Mouse (Mus musculus) cerebellum, adult 9-11 months (tissue): Measurements from ENCODE around the gene Col1a1.

Experiments
- DNase-seq: peaks from one replicate; pipeline ENCODE4 v3.0.0; 2022

Gene Col1a1

DNA sequence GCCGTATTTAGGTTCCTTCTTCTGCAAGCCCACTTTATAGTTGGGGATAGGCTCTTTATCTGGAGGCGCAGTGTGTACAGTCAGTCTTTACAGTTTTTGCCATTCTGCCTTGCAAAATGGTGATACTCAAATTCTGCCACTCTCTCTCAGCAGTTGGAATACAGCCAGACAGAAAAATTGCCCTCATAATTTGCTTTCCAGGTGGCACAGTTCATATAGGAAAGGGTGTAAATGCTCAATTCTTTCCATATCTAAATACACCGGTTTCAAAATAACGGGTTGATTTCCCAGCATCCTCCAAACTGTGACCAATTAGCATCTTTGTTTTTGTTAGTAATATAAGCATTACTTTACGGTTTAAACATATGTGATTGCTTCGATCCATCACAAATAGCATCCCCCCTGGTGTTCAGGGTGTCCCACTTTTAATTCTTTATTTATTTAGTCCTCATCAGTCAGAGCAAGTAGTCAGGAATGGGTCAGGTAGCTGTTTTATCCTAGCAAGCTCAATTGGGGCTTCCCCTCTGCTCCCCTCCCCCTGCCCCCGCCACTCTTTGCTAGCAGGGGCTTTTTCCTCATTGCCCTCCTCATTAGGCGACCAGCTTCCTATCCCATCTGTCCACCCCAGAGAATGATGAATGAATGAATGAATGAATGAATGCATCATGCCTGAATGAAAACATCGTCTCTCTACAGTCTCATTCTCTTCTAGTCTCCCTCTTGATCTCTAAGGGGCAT, 42.3 kb downstream of the Col1a1 start:
- peak; percentile 68 for DNase-seq

DNA sequence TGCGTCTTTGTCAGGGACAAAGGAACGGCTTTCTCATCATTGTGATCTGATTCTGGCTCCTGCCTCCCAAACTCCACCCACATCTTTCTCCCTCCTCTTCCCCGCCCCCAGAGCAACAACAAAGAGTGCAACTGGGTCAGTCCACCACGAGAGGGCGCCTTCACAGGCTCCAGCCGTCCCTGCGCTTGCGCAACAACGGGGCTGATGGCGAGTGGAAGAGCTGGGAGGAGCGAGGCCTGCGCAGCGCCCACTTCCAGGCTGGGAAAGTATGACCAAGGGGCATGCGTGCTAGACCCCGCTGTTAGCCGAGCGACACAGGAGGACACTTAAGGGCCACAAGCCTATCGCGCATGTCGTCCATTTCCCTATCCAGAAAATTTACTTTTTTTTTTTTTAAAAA, 42.9 kb downstream of the Col1a1 start:
- DNase-seq: peak; percentile 98

DNA sequence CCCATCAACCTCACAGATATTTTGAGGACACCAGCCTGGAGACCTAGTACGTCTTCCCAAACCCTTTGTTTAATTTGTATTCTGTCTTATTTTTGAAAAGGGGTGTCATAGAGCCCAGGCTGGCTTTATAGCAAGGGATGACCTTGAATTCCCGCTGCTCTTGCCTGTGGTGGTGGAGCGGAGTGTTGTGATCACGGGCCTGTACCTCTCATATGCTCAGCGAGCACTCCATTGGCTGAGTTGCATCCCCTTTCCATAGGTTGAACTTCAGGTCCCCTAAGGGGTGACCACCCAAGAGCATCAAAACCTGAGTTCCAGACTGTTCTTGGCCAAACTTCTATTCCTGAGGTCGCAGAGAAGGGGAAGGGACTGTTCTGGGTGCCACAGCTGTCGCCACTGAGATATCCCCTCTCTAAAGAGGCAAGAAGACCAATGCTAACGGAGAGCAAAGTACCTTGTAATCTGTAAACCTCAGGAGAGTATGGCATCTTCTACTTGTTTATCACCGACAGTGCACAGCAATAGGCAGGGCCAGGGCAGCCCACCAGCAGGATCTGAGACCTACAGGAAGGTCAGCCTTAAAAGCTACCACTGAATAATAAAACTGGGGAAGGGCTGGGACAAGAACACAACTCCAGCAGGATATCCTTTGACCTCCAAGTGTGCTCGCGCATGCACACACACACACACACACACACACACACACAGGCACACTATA, 43.6 kb downstream of the Col1a1 start:
- peak; percentile 55 for DNase-seq

DNA sequence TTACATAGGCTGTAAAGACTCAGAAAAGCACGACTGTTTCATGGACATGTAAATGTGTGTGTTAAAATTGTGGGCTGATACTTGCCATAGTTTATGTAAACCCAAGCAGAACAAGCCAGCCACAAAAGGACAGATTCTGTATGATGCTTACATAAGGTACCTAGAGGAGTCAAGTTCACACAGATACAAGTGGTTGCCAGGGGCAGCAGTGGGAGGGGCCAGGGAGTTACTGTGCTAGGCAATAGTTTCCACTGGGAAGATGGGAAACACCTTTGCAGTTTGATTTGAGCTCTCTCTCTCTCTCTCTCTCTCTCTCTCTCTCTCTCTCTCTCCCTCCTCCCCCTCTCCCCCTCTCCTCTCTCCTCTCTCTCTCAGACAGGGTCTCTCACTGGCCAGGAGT, 49.1 kb downstream of the Col1a1 start:
- no peak for DNase-seq

DNA sequence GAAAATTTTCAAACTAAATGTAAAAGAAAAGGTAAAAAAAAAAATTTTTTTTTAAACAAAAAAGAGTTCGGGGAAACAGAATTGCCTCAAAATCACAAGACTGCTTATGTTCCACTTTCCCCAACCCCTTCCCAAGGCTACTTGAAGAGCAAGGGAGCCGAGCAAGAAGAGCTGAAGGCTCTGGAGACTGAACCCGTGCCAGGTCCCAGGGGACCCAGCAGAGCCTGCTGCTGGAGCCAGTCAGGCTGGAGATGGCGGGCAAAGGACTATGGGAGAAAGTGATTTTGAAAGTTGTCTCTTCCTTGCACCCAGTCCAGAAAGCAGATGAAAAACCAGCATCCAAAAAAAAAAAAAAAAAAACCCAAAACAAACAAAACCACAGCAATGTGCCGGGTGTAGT, 49.8 kb downstream of the Col1a1 start:
- DNase-seq: no peak

DNA sequence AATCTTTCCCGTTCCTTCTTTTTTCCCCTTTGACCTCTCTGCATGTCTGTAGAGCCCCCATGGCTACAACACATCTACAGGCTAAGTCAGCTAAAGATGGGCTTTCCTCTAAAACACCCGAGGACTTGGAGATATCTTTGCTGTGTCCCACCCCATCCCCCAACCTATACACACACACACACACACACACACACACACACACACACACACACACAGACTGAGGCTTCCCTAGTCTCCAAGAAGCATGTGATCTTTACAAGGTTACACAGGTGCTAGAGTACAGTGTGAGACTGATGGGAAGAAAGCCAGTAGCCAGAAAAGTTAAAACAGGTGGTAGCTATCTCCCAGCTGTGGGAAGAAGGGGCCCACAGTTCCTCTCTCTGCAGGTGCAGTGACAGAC, 50.4 kb downstream of the Col1a1 start:
- no peak for DNase-seq

DNA sequence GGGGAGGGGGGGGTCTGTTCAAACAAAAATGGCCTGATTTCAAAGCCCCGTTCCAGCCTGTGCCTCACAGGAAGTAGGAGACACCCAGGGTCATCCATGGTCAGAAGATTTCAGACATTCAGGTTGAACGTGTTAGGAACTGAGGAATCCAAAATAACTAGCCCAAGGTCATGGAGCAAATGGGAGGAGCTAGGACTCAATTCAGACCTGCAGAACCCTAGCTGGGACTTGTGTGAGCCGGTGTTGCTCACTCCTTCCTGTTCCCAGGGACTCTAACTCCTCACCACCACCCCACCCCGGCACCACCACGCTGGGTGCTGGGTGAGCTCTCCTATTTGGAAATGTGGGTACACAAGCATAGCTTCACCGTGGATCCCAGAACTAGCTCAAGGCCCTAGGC, 51.3 kb downstream of the Col1a1 start:
- peak; percentile 48 for DNase-seq

DNA sequence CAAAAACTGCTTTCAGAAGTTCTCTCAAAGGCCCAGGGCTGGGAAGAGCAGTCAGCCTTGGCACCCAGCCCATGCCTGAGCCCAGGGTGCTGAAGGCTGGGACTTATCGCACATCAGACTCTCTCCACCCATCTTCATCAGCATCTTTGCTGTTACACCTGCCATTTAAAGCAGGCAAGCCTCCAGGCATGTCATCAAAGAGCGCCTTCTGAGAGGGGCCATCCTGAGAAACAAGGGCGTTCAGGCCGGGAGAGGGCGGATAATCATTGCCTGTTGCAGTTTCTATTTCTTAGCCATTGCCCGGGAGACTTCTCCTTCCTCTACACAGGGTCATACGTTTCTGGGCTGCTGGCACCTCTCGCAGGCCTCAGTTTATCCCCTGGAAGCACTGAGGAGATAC, 51.8 kb downstream of the Col1a1 start:
- peak; percentile 58 for DNase-seq

DNA sequence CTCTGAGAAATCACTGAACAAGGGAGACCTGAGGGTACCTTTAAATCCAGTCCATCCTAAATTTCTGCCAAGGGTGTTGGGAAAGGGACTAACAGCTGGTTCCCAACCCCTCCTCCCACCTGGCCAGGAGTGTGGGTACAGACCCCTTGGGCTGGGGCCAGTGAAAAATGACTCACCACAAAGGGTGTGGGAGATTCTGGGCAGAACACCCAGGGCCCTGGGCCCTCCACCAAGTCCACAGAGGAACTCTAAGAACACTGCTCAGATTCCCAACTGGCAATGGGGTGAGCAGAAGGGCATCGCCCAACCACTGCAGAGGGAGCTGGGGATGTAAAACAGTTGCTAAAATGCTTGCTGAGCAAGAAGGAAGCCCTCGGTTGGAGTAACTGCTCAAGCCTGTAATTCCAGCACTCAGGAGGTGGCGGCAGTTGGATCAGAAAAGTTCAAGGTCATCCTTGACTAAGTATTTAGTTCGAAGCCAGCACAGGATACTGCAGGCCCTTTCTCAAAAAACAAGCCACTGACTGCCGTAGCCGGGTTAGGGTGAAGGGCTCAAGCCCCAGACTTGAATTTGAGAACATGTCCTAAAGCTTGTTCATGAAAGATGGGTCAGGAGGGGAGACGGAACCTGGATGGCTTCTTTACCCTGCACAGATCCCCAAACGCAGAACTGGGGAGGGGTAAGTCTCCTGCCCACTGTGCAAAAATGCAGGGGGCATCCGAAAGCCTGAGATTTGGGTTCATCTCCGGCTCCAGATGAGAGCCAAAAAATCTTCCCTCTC, 52.9 kb downstream of the Col1a1 start:
- DNase-seq: peak; percentile 69

DNA sequence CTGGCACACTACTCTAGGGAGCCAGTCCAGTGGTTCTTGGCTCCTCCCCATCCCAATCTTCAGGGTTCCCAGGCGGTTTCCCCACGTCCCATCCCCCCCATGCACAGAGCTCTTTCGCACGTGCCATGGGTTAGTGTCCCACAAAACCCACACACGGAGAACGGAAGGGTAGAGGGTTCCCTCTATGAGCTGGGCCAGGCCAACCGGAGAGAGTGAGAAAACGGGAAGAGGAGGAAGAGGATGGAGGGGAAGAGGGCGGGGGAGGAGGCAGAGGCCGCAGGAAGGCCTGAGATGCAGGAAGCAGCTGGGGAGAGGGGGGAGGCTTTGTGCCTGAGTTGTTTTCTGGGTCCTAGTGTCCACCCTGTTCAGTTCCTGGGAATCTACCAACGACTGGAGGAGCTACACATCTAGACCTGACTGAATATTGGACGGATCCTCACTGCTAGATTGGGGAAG, 53.6 kb downstream of the Col1a1 start:
- DNase-seq: peak; percentile 90

DNA sequence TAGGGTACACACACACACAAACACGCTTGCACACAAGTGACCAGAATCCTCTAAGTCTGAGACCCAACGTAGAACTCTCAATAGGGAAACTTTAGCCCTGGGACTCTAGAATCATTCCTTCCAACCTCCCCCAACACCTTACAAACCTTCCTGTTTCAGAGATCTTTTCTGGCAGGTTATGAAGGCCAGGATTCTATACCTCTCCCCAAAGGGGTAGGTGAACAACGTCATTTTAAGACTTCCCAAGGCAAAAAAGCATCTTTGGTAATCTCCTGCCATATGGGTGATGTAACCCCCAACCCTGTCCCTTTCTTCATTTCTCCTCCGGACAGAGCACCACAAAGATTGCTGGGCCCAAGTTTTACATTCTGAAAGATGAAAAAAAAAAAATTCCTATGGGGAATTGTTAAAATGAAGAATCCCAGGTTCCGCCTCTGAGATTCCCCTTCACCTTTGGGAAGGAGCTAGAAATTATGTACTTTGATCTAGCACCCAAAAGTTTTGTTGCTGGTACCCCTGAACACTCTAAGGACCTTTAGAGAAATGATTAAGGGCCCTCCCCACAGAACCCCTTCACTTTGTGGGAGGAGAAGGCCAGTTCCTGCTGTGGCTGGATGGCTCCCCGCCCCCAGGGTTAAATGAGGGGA, 54.2 kb downstream of the Col1a1 start:
- no peak for DNase-seq

DNA sequence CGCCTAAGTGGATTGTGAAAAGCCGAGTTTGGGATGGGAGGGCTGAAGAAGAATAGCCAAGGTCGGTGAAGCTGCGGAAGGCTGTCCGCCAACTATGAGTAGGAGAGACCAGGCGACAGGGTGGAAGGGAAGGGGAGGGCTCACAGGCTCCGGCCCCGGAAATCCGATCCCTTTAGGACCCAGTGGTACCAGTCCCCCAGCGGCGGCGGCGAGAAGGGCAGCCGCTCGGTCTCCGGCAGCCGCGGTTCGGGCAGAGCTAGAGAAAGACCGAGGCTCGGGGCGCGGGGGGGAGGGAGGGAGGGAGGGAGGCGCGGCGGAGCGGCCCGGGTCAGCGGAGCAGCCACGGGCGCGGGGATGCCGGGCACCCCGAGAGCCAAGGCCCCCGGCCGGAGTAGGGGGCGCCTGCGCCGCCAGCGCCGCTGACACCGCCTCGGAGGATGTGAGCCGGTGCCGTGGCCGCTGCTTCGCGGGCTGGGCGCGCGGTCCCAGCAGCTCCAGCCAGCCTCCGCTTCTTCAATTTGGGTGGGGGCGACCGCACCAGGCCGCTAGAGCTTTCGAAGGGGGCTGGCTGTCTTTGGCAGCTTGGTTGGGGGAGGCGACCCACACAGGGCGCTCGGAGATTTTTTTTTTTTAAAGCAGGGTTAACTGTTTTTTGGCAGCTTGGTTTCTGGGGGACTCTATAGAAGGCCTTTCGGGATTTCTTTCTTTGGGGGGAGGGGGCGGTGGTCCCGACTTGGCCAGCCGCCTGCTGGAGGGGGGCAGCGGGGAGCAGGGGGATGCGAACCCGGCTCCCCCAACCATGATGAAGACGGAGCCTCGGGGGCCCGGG, 54.9 kb downstream of the Col1a1 start, which contains the start of gene Ppp1r9b:
TSS of gene Ppp1r9b (plus strand) at position 287 of the 829 bp plus-strand sequence.
- DNase-seq: peak; percentile 93

DNA sequence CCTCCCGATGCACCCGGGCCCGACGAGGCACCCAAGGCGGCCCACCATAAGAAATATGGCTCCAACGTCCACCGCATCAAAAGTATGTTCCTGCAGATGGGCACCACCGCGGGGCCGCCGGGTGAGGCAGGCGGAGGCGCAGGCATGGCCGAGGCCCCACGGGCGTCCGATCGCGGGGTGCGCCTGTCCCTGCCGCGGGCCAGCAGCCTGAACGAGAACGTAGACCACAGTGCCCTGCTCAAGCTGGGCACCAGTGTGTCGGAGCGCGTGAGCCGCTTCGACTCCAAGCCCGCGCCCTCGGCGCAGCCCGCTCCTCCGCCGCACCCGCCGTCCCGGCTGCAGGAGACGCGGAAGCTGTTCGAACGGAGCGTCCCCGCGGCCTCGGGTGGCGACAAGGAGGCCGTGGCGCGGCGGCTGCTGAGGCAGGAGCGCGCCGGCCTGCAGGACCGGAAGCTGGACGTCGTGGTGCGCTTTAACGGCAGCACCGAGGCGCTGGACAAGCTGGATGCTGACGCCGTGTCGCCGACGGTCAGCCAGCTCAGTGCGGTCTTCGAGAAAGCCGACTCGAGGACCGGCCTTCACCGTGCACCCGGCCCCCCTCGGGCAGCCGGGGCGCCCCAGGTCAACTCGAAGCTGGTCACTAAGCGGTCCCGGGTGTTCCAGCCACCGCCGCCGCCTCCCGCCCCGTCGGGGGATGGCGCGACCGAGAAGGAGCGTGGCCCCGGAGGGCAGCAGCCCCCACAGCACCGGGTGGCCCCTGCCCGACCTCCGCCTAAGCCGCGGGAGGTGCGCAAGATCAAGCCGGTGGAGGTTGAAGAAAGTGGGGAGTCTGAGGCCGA, 55.8 kb downstream of the Col1a1 start:
- peak; percentile 71 for DNase-seq

DNA sequence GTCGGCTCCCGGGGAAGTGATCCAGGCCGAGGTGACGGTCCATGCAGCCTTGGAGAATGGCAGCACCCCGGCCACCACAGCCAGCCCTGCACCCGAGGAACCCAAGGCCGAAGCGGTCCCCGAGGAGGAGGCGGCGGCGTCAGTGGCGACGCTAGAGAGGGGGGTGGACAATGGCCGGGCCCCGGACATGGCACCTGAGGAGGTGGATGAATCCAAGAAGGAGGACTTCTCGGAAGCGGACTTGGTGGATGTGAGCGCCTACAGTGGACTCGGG, 56.4 kb downstream of the Col1a1 start:
- peak; percentile 72 for DNase-seq

DNA sequence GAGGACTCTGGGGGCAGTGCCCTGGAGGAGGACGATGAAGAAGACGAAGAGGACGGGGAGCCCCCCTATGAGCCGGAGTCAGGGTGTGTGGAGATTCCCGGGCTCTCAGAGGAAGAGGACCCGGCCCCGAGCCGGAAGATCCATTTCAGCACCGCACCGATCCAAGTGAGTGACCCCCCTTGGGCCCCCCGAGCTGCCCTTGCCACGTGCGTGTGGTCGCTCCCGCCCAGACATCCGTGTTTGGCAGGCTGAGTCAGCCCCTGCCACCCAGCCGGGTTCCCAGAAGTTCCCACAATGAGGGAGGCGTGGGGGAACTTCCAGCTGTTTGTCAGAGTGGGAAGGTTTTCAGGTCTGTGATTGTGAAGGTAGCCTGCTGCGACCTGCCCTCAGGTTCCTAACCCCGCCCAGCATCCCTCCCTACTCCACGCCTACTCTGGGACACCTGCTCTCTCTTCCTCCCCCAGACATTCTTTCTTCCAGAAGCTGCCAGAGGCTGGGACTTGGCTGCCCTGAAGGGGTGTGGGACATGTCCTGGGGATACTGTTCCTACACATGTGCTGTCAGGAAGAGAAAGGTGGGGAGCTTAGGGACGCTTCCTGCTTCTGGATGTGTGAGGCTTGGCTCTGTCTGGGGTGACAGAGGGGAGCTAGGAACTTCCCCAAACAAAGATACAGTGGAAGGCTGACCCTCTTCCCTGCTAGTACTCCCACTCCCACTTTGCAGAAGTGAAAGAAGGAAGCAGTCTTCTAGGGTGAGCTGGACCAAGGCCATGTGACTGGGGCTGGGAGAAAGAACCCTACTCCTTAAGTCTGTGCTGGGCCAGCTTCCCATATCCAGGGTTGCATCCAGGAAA, 57.0 kb downstream of the Col1a1 start:
- DNase-seq: peak; percentile 72

DNA sequence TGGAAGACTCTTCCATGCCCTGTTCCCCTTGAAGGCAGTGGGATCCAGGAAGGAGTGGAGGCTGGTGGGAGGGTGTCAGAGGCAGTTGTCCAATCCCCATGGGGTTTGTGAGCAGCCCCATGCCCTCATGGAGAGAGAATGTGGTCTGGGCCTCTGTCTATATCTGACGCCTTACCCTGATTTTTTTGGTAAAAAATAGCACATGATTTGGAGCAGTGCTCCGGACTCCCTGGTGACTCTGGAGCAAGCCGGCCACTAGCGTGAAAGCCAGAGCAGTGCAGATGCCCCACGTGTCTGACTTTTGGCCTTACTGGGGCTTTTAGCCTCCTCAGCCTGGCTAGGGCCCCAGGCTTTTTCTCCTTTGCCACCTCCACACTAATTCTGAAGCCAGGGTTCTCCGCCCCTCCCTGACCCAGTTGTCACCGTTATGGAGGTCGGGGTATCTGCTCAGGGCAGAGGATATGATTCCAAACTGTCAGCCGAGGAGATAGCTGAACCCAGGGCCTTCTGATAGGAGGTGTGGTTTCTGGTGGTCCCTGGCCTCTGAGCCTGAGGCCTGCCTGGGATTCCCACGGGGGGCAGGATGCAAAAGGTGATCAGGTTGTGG, 58.3 kb downstream of the Col1a1 start:
- peak; percentile 77 for DNase-seq

DNA sequence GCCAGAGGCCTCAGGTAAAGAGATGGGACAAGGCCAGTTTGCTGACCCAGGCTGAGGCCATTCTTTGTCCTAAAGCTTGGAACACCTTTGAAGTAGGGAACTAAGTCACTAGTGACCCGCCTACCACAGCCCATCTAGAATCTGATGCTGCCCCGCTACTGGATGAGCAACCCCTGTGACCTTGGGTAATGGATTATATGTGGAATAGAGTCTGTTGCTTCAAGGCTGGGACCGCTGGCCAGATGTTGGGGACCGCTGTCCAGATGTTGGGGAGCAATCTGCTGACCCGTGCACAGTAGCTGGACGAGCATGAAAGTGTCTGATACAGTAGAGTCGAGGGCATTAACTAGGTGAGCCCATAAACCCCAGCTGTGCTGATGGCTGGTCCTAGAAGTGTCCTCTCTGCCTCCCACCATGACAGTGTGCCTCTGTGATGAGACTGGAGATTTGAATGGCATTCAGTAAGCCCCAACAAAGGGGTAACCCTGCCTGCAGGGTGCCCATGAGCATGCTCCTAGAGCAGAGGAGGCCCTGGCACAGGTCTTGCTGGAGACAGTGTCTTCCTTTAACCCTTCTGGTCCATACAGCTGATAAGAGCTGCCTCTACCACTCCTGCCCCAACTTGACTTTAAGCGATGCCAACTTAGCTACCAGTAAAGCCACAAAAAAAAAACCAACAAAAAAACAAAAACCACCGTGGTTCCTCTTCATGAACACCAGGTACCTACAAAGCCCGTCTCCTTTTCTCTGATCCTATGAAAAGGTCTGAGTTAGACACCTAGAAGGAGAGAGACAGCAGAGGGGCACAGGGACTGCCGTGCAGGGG, 59.1 kb downstream of the Col1a1 start:
- DNase-seq: peak; percentile 61

DNA sequence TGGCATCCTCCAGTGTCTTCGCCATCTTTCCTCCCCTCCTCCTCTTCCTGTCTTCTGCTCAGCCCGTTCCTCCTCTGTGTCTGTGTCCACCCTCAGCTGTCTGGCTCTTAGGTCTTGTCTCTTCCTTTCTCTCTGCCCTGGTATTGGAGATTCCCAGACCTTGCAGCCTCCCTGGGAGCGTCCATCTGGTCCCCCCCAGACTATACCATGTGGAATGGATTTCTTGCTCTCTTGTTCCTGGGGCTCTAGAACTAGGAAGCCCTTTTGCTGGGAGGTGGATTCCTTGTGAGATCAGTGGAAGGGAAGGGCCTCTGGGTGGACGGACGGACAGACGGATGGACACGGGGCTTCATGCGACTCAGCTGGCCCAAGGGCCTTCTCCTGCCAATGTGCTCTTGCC, 60.1 kb downstream of the Col1a1 start:
- DNase-seq: peak; percentile 67

DNA sequence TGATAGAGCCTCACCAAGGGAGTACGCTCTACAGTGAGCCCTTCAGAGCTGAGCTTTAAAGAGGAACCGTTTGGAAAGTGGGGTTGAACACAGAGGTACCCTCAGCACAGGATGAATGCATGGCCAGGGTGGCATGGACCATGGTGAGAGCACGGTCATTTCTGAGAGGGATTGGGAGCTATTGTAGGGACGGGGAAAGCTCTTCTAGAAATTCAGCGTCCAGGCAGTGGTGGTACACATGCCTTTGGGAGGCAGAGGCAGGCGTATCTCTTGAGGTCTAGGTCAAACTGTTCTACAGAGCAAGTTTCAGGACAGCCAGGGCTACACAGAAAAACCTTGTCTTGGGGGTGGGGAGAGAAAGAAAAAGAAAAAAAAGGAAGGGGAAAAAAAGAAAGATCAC, 61.0 kb downstream of the Col1a1 start:
- peak; percentile 24 for DNase-seq
